Mouse (Mus musculus): ENCODE measurements at regions not wholly inside any gene's neighbourhood (a gene's known extent, or its start where the extent isn't known, plus 50 kb on each side); places are given as distances from the start of the nearest gene placed in this dataset.

DNA sequence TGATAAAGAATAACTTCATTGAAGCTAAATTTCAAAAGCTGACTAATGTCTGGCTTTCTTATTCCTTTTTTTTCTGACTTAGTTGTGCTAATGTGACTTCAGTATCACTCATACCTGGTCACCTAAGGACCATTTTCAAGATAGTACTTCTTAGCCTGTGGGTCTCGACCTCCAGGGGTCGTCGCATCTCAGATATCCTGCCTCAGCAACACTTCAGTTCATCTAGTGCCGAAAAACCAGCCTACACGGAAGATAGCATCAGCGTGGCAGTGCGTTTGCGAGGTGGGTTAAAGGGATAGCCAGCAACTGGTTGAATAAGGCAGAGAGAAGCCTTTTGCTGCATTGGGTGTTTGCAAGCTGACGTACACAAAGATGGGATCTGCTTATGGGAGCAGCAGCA lies 62.9 kb upstream of the Tsc22d1 start:
- Histone ChIP-seq H3K4me1 (no peaks in the 10 kb centered on the region), H3K36me3 (no peaks in the 10 kb centered on the region), H3K9ac (no peak overlapping the region), H3K4me2 (no peak overlapping the region), H3K9me3 (no peaks in the 10 kb centered on the region), H3K27me3 (replicated peaks) (no peaks in the 10 kb centered on the region), H3K27ac (replicated peaks) (no peak overlapping the region), H3K4me3 (no peak overlapping the region)
- 48% methylated on average over 9 of the region's 9 CpGs for WGBS
- ATAC-seq (ENCODE audit: extremely low read depth, insufficient number of reproducible peaks, low FRiP score, low TSS enrichment) = no peak

GRCm38 (mm10) chr14:76356161-76356560 lies 58.6 kb upstream of the Tsc22d1 start:
- peaks cover 8% of the 10 kb centered on the region for H3K9me3 ChIP-seq
- no peak overlapping the region for H3K9ac ChIP-seq
- H3K27me3 ChIP-seq (replicated peaks) = no peaks in the 10 kb centered on the region
- H3K4me3 ChIP-seq = no peak overlapping the region
- no peaks in the 10 kb centered on the region for H3K36me3 ChIP-seq
- H3K27ac ChIP-seq (replicated peaks) = no peak overlapping the region
- ATAC-seq (ENCODE audit: extremely low read depth, insufficient number of reproducible peaks, low FRiP score, low TSS enrichment) = no peak
- no peak overlapping the region for H3K4me2 ChIP-seq
- peaks cover 15% of the 10 kb centered on the region for H3K4me1 ChIP-seq
- 69% methylated on average over 2 of the region's 2 CpGs for WGBS

DNA sequence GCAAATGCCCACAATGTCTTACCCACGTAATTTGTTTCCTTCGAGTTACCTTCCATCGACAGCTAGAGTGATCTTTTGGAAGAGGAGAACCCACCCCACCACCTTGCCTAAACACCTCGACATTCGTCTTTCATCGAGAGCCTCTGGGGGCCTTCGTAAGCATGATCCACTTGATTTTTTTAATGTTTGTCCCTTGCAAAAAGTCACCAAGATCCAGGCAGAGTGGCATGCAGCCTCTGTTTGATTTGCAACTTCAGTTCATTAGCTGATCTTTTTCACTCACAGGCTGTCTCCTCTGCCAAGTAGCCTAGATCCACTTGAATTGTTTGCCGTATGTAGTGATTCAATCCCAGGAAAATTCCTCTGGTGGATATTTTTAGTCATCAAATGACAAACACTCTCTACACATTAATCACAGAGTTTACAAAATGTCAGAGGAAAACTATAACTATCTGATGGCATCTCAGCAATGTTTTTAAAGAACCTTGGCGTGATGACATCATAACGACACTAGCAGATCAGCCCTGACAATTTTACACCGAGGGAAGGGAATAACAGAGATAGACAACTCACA lies 54.8 kb upstream of the Tsc22d1 start:
- 68% methylated on average over 11 of the region's 11 CpGs for WGBS

DNA sequence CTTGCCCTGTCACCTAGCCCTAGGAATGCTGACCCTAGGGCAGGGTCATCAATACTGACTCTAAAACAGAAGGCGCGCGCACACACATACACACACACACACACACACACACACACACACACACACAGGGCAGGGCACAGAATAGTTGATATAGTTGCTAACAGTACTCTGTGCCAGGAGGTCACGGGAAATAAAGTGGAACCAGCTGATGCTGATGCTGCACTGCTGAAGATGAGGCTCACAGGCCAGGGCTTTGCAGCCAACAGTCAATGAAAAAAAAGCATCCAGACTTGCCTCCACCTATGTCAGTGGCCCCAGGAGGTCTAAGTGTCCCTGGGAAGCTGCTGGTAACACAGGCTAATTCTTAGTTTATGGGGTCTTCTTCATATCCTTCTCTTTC lies 50.7 kb upstream of the Tsc22d1 start:
- 96% methylated on average over 4 of the region's 4 CpGs for WGBS
- Histone ChIP-seq H3K27me3 (replicated peaks) (no peaks in the 10 kb centered on the region), H3K4me1 (peaks cover 26% of the 10 kb centered on the region), H3K9ac (no peak overlapping the region), H3K27ac (replicated peaks) (no peak overlapping the region), H3K4me3 (no peak overlapping the region), H3K4me2 (no peak overlapping the region), H3K36me3 (no peaks in the 10 kb centered on the region), H3K9me3 (peaks cover 4% of the 10 kb centered on the region)
- no peak for ATAC-seq (ENCODE audit: extremely low read depth, insufficient number of reproducible peaks, low FRiP score, low TSS enrichment)

More for the DNA sequence above, 54.8 kb upstream of the Tsc22d1 start:
- ATAC-seq (ENCODE audit: extremely low read depth, insufficient number of reproducible peaks, low FRiP score, low TSS enrichment) = no peak
- no peak overlapping the region for H3K9ac ChIP-seq
- no peak overlapping the region for H3K4me3 ChIP-seq
- H3K27ac ChIP-seq (replicated peaks) = no peak overlapping the region
- no peaks in the 10 kb centered on the region for H3K27me3 ChIP-seq (replicated peaks)
- H3K9me3 ChIP-seq = peaks cover 8% of the 10 kb centered on the region
- H3K4me1 ChIP-seq = peaks cover 15% of the 10 kb centered on the region
- H3K4me2 ChIP-seq = no peak overlapping the region
- no peaks in the 10 kb centered on the region for H3K36me3 ChIP-seq

Data from heart, embryonic 13.5 days (tissue).